Mouse (Mus musculus) MEL (cell line): Measurements from ENCODE around the gene Rbms3. TPM values are rescaled to one million over a fixed set of nuclear protein-coding genes. Genes with fewer than 3 reads are reported as not detected.

Experiments used
- DNase-seq: peaks from one replicate; pipeline ENCODE4 v3.0.0; 2011; ENCODE audit warnings: low read depth, low spot score
- H3K27ac ChIP-seq: 2 replicates; pipeline ENCODE4 v1.5.1; 2012; ENCODE audit warnings: low read depth, mild to moderate bottlenecking, control low read depth, low read length, moderate library complexity; ENCODE audit not compliant: control insufficient read depth
- H3K27me3 ChIP-seq, 2 experiments: fragments of 150-350 bp in 1 of 2; sonication (generic) in 1 of 2; 2 replicates each; pipeline ENCODE4 v1.6.1; 2012; ENCODE audit warnings: low read length in 2 of 2, mild to moderate bottlenecking in 2 of 2, improper control_type of control experiment in 1 of 2, moderate library complexity in 1 of 2; ENCODE audit not compliant: insufficient read depth in 2 of 2, control insufficient read depth in 1 of 2
- H3K36me3 ChIP-seq, 2 experiments: 2 replicates each; pipeline ENCODE4 v1.6.1; 2012 to 2014; ENCODE audit warnings: low read length in 2 of 2, improper control_type of control experiment in 1 of 2, inconsistent platforms in 1 of 2, mild to moderate bottlenecking in 1 of 2; ENCODE audit not compliant: insufficient read depth in 2 of 2, control insufficient read depth in 1 of 2
- H3K4me1 ChIP-seq, 2 experiments: fragments of 150-350 bp in 1 of 2; sonication (generic) in 1 of 2; 2 replicates each; pipeline ENCODE4 v1.6.1; 2012; ENCODE audit warnings: low read length in 2 of 2, improper control_type of control experiment in 1 of 2, mild to moderate bottlenecking in 1 of 2; ENCODE audit not compliant: insufficient read depth in 2 of 2, control insufficient read depth in 1 of 2
- H3K4me3 ChIP-seq, 2 experiments: fragments of 150-350 bp in 1 of 2; sonication (generic) in 1 of 2; 2 replicates each; pipeline ENCODE4 v1.5.1; 2012; ENCODE audit warnings: low read depth in 2 of 2, low read length in 2 of 2, mild to moderate bottlenecking in 2 of 2, moderate library complexity in 2 of 2, control low read depth in 1 of 2, improper control_type of control experiment in 1 of 2; ENCODE audit not compliant: control insufficient read depth in 1 of 2, insufficient read depth in 1 of 2
- H3K79me2 ChIP-seq: 2 replicates; pipeline ENCODE4 v1.6.1; 2012; ENCODE audit warnings: mild to moderate bottlenecking, low read length, moderate library complexity; ENCODE audit not compliant: control insufficient read depth, poor library complexity, insufficient read depth
- H3K9ac ChIP-seq: 2 replicates; pipeline ENCODE4 v1.6.1; 2012; ENCODE audit warnings: low read depth, mild to moderate bottlenecking, control low read depth, low read length, moderate library complexity; ENCODE audit not compliant: control insufficient read depth, poor library complexity, severe bottlenecking
- H3K9me3 ChIP-seq: fragments of 150-350 bp; sonication (generic); replicated peaks from 2 replicates; pipeline ENCODE4 v1.6.1; 2012; ENCODE audit warnings: mild to moderate bottlenecking, low read length, improper control_type of control experiment, moderate library complexity; ENCODE audit not compliant: insufficient read depth
- CHD2 ChIP-seq: IDR thresholded peaks from 2 replicates; pipeline ENCODE4 v1.6.1; 2011; ENCODE audit warnings: low read length, improper control_type of control experiment
- CTCF ChIP-seq, 3 experiments: IDR thresholded peaks in 2 of 3; conservative IDR thresholded peaks in 1 of 3; 2 replicates each; pipeline ENCODE4 v1.5.1; 2011 to 2012; ENCODE audit warnings: low read length in 3 of 3, low read depth in 2 of 3, mild to moderate bottlenecking in 2 of 3, improper control_type of control experiment in 1 of 3, inconsistent platforms in 1 of 3, mixed read lengths in 1 of 3, moderate library complexity in 1 of 3; ENCODE audit not compliant: control insufficient read depth in 1 of 3, insufficient read depth in 1 of 3, poor library complexity in 1 of 3, severe bottlenecking in 1 of 3
- ELF1 ChIP-seq: IDR thresholded peaks from 2 replicates; pipeline ENCODE4 v1.6.1; 2014; ENCODE audit warnings: low read depth, mild to moderate bottlenecking, inconsistent platforms, low read length, improper control_type of control experiment, moderate library complexity
- EP300 ChIP-seq, 2 experiments: IDR thresholded peaks; 2 replicates each; pipeline ENCODE4 v1.6.1; 2011; ENCODE audit warnings: improper control_type of control experiment in 2 of 2, low read length in 2 of 2, low read depth in 1 of 2, mild to moderate bottlenecking in 1 of 2
- ETS1 ChIP-seq: IDR thresholded peaks from 2 replicates; pipeline ENCODE4 v1.6.1; 2012; ENCODE audit warnings: low read depth, mild to moderate bottlenecking, inconsistent platforms, low read length, improper control_type of control experiment, moderate library complexity
- GATA1 ChIP-seq: IDR thresholded peaks from 2 replicates; pipeline ENCODE4 v1.6.1; 2011; ENCODE audit warnings: low read depth, low read length, improper control_type of control experiment
- HCFC1 ChIP-seq: IDR thresholded peaks from 2 replicates; pipeline ENCODE4 v1.6.1; 2012; ENCODE audit warnings: low read depth, mild to moderate bottlenecking, inconsistent platforms, low read length, improper control_type of control experiment, moderate library complexity
- JUND ChIP-seq: IDR thresholded peaks from 2 replicates; pipeline ENCODE4 v1.6.1; 2011; ENCODE audit warnings: low read depth, mild to moderate bottlenecking, improper control_type of control experiment, low read length
- MAX ChIP-seq: IDR thresholded peaks from 2 replicates; pipeline ENCODE4 v1.6.1; 2011; ENCODE audit warnings: low read length, improper control_type of control experiment
- MAZ ChIP-seq: IDR thresholded peaks from 2 replicates; pipeline ENCODE4 v1.6.1; 2012; ENCODE audit warnings: low read depth, mild to moderate bottlenecking, inconsistent platforms, low read length, improper control_type of control experiment
- MEF2A ChIP-seq: IDR thresholded peaks from 2 replicates; pipeline ENCODE4 v1.6.1; 2014; ENCODE audit warnings: low read depth, mild to moderate bottlenecking, inconsistent platforms, low read length, improper control_type of control experiment; ENCODE audit not compliant: poor library complexity, insufficient replicate concordance, severe bottlenecking; ENCODE audit errors: extremely low read depth
- MXI1 ChIP-seq: IDR thresholded peaks from 2 replicates; pipeline ENCODE4 v1.6.1; 2011; ENCODE audit warnings: mild to moderate bottlenecking, low read depth, low read length, improper control_type of control experiment
- MYC ChIP-seq: IDR thresholded peaks from 2 replicates; pipeline ENCODE4 v1.6.1; 2011; ENCODE audit warnings: low read depth, mild to moderate bottlenecking, low read length, improper control_type of control experiment, moderate library complexity
- NRF1 ChIP-seq: IDR thresholded peaks from 2 replicates; pipeline ENCODE4 v1.6.1; 2014; ENCODE audit warnings: low read depth, mild to moderate bottlenecking, inconsistent platforms, low read length, improper control_type of control experiment, moderate library complexity; ENCODE audit not compliant: poor library complexity, insufficient read depth, severe bottlenecking
- POLR2AphosphoS2 ChIP-seq: IDR thresholded peaks from 2 replicates; pipeline ENCODE4 v1.6.1; 2011; ENCODE audit warnings: low read length, improper control_type of control experiment
- RAD21 ChIP-seq: IDR thresholded peaks from 2 replicates; pipeline ENCODE4 v1.6.1; 2011; ENCODE audit warnings: mild to moderate bottlenecking, low read depth, low read length, improper control_type of control experiment
- SIN3A ChIP-seq: IDR thresholded peaks from 2 replicates; pipeline ENCODE4 v1.6.1; 2012; ENCODE audit warnings: low read length, improper control_type of control experiment, inconsistent platforms
- SMC3 ChIP-seq: IDR thresholded peaks from 2 replicates; pipeline ENCODE4 v1.6.1; 2011; ENCODE audit warnings: low read depth, low read length, improper control_type of control experiment
- TBP ChIP-seq: IDR thresholded peaks from 2 replicates; pipeline ENCODE4 v1.8.0; 2011; ENCODE audit warnings: low read depth, low read length, improper control_type of control experiment
- TCF12 ChIP-seq: IDR thresholded peaks from 2 replicates; pipeline ENCODE4 v1.6.1; 2014; ENCODE audit warnings: low read depth, mild to moderate bottlenecking, inconsistent platforms, low read length, improper control_type of control experiment, moderate library complexity
- UBTF ChIP-seq: IDR thresholded peaks from 2 replicates; pipeline ENCODE4 v1.6.1; 2012; ENCODE audit warnings: low read depth, mild to moderate bottlenecking, inconsistent platforms, low read length, improper control_type of control experiment, moderate library complexity, borderline replicate concordance; ENCODE audit not compliant: insufficient read depth
- USF2 ChIP-seq, 2 experiments: IDR thresholded peaks; 2 replicates each; pipeline ENCODE4 v1.6.1; 2011 to 2012; ENCODE audit warnings: improper control_type of control experiment in 2 of 2, low read length in 2 of 2, borderline replicate concordance in 1 of 2, inconsistent platforms in 1 of 2, low read depth in 1 of 2, mild to moderate bottlenecking in 1 of 2; ENCODE audit not compliant: insufficient read depth in 1 of 2
- ZC3H11A ChIP-seq: IDR thresholded peaks from 2 replicates; pipeline ENCODE4 v1.6.1; 2012; ENCODE audit warnings: low read depth, mild to moderate bottlenecking, inconsistent platforms, low read length, improper control_type of control experiment
- ZKSCAN1 ChIP-seq: IDR thresholded peaks from 2 replicates; pipeline ENCODE4 v1.6.1; 2012; ENCODE audit warnings: low read depth, mild to moderate bottlenecking, inconsistent platforms, low read length, improper control_type of control experiment, moderate library complexity
- ZNF384 ChIP-seq: IDR thresholded peaks from 2 replicates; pipeline ENCODE4 v1.6.1; 2012; ENCODE audit warnings: low read depth, mild to moderate bottlenecking, inconsistent platforms, low read length, improper control_type of control experiment
- polyA plus RNA-seq, 2 experiments: library from polyadenylated mRNA; stranded (reverse) in 1 of 2; unstranded in 1 of 2; fragments of >175 nt in 1 of 2; fragments of >200 nt in 1 of 2; gene quantifications; 2 replicates each; pipeline versions ENCODE4 v1.2.1 to v1.2.4; 2012; ENCODE audit warnings: low replicate concordance in 2 of 2, low read depth in 1 of 2; ENCODE audit not compliant: insufficient read length in 2 of 2, insufficient read depth in 1 of 2, missing spikeins in 1 of 2
- total RNA-seq: library from RNA; depleted of rRNA; stranded (reverse); fragments of 300-350 nt; gene quantifications from 2 replicates; pipeline ENCODE4 v1.2.3, GENCODE M21; 2012

The Rbms3 gene
- total and polyA plus RNA-seq, 3 experiments: not detected

DNA sequence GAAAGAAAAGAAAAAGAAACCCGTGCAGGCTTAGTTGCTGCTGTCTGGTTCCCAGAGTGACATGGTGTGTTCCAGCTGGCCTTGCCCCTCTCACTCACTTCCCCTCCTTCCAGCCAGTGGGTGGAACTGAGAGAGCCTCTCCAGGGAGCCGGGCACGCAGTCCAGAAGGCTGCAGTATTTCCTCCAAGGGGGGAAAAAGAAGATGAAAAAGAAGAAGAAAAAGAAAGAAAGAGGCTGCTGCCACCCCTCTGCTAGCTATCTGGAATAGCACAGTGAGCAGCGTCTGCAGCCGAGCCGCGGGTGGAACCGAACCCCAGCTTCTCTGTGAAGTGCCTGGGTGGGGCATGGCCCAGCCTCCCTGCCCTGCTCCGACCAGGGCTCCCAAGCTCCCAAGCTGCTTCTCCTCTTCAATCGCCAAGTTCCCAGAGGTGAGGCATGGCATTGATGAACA, 377.3 kb downstream of the Rbms3 start:
- DNase-seq: no peak
- H3K27me3 ChIP-seq: no peaks in the 10 kb centered on the region
- no peak overlapping the region for H3K9ac ChIP-seq
- no peaks in the 10 kb centered on the region for H3K4me1 ChIP-seq
- no peak overlapping the region for H3K4me3 ChIP-seq
- TF ChIP-seq MXI1: no peak
- no peak for TF ChIP-seq CTCF (IDR thresholded peaks at IDR 0.05 in 2 of 3, conservative IDR thresholded peaks at IDR 0.05 in 1 of 3; ENCODE audit: control insufficient read depth in 1 of 3, insufficient read depth in 1 of 3, low read depth in 2 of 3, low read length in 3 of 3, poor library complexity in 1 of 3, severe bottlenecking in 1 of 3)
- no peak for TF ChIP-seq SMC3
- TF ChIP-seq ETS1: no peak
- no peak for TF ChIP-seq MEF2A
- no peak for TF ChIP-seq USF2 (IDR thresholded peaks at IDR 0.05; ENCODE audit: borderline replicate concordance in 1 of 2, insufficient read depth in 1 of 2, low read depth in 1 of 2, low read length in 2 of 2)
- TF ChIP-seq ELF1: no peak
- no peak for TF ChIP-seq UBTF
- TF ChIP-seq TCF12: no peak
- TF ChIP-seq MAZ: no peak
- no peak for TF ChIP-seq ZC3H11A
- no peak for TF ChIP-seq GATA1
- no peak for TF ChIP-seq ZNF384
- no peaks in the 10 kb centered on the region for H3K79me2 ChIP-seq
- no peaks in the 10 kb centered on the region for H3K36me3 ChIP-seq
- H3K27ac ChIP-seq: no peak overlapping the region
- no peaks in the 10 kb centered on the region for H3K9me3 ChIP-seq

DNA sequence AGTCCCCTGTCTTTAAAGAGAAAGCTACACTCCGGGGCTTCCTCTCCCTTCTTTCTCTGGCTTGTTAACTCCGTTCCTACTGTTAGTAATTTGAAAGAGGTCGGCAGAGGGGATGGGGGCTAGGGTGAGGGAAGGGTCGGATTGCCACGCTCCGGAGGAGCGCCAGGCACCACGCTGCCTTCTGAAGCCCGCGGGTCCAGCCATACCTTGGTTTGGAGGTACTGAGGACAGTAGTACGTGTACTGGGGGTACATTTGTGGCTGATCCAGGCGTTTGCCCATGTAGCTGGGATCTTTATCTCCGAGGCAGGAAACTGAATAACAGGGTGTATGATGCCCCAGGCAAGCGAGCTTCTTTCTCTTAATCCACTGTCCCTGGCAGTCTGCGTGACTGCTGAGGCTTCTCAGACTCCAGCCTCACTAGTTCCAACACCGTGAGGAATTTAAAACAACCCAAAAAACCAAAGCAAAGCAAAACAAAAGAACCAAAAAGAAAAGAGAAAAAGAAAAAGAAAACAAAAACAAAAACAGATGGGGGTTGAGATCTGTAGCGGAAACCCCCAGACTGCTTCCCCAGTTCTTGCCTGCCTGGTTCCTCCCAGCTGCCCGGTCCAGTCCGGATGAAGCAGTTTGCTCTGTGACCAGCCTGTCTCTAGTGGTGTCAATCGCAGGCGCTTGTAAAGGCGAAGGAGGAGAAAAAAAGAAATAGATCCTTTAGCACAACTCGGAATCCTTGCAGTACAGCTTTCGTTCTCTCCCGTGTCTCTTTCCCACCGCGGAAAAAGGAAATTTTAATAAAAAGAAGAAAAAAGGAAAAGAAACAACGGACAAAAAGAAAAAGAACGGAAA, 378.0 kb downstream of the Rbms3 start:
- Histone ChIP-seq H3K27ac (no peak overlapping the region), H3K36me3 (no peaks in the 10 kb centered on the region), H3K9ac (no peak overlapping the region), H3K4me3 (no peak overlapping the region), H3K27me3 (no peaks in the 10 kb centered on the region), H3K79me2 (no peaks in the 10 kb centered on the region), H3K9me3 (no peaks in the 10 kb centered on the region), H3K4me1 (no peaks in the 10 kb centered on the region)
- TF ChIP-seq SIN3A (no peak), TCF12 (no peak), MEF2A (no peak), ETS1 (no peak), EP300 (IDR thresholded peaks at IDR 0.05; ENCODE audit: low read depth in 1 of 2, low read length in 2 of 2) (no peak), NRF1 (no peak), ZKSCAN1 (no peak), ZC3H11A (no peak), MYC (no peak), CHD2 (no peak), TBP (no peak), JUND (no peak), MAX (no peak), HCFC1 (no peak), RAD21 (no peak), POLR2AphosphoS2 (no peak)
- DNase-seq: no peak
